Comparison of ENCODE assay signal across 7 mouse cellular contexts in genomic region chr6:142469602-142470001, GRCm38 (mm10). TPM values are rescaled to one million over a fixed set of nuclear protein-coding genes. Genes with fewer than 3 reads are reported as not detected.
DNase-seq lines count a peak whose midpoint lies in the region; ATAC-seq and TF ChIP-seq lines count a peak whose summit lies in the region.

No protein-coding gene starts in this region.

- no peaks in the 10 kb centered on the region for H3K36me3 ChIP-seq in embryonic facial prominence, embryonic 11.5 days (replicated peaks; ENCODE audit: control insufficient read depth, insufficient read depth, low read depth, low read length)
- H3K36me3 ChIP-seq in neural tube, embryonic 15.5 days, result no peaks in the 10 kb centered on the region

- no peak overlapping the region for H3K4me2 ChIP-seq in embryonic facial prominence, embryonic 11.5 days (ENCODE audit: low read depth, low read length)
- H3K4me2 ChIP-seq in neural tube, embryonic 15.5 days, result no peak overlapping the region

- peak in 1 of 2 experiments; percentile 24 for DNase-seq in layer of hippocampus, adult 2 months (ENCODE audit: low spot score in 2 of 2)
- no peak for DNase-seq in layer of hippocampus, adult 8-10 months (ENCODE audit: low spot score in 2 of 2)
- DNase-seq in MN1 (ENCODE audit: low spot score), result peak; percentile 40
- peak; percentile 13 for DNase-seq in embryonic facial prominence, embryonic 11.5 days (ENCODE audit: low spot score)
- DNase-seq in spleen, postnatal 14 days (ENCODE audit: low spot score in 2 of 2), result no peak
- DNase-seq in right cerebral cortex, postnatal 4 days, result no peak

- H3K27ac ChIP-seq in layer of hippocampus, adult 2 months, result no peak overlapping the region
- no peak overlapping the region for H3K27ac ChIP-seq in embryonic facial prominence, embryonic 11.5 days (replicated peaks; ENCODE audit: low read depth, low read length)
- H3K27ac ChIP-seq in neural tube, embryonic 15.5 days (replicated peaks), result no peak overlapping the region

- TF ChIP-seq CTCF in layer of hippocampus, adult 2 months (conservative IDR thresholded peaks at IDR 0.05), result peak; percentile 75

- H3K27me3 ChIP-seq in embryonic facial prominence, embryonic 11.5 days (ENCODE audit: control insufficient read depth, insufficient read depth, low read length), result no peaks in the 10 kb centered on the region
- H3K27me3 ChIP-seq in neural tube, embryonic 15.5 days (replicated peaks), result no peaks in the 10 kb centered on the region

- H3K4me1 ChIP-seq in embryonic facial prominence, embryonic 11.5 days (ENCODE audit: control insufficient read depth, insufficient read depth, low read length), result no peaks in the 10 kb centered on the region
- H3K4me1 ChIP-seq in neural tube, embryonic 15.5 days, result no peaks in the 10 kb centered on the region

- H3K4me3 ChIP-seq in layer of hippocampus, adult 2 months, result no peak overlapping the region
- no peak overlapping the region for H3K4me3 ChIP-seq in embryonic facial prominence, embryonic 11.5 days (ENCODE audit: low read depth, low read length)
- no peak overlapping the region for H3K4me3 ChIP-seq in neural tube, embryonic 15.5 days (replicated peaks)

- H3K9me3 ChIP-seq in embryonic facial prominence, embryonic 11.5 days (replicated peaks; ENCODE audit: control insufficient read depth, low read length), result no peaks in the 10 kb centered on the region
- H3K9me3 ChIP-seq in neural tube, embryonic 15.5 days (replicated peaks), result no peaks in the 10 kb centered on the region

- ATAC-seq in embryonic facial prominence, embryonic 11.5 days (replicated peaks; ENCODE audit: insufficient number of reproducible peaks, low FRiP score, low TSS enrichment, low read depth), result no peak
- ATAC-seq in neural tube, embryonic 15.5 days (ENCODE audit: low FRiP score), result peak; percentile 82

- WGBS in embryonic facial prominence, embryonic 11.5 days, result 53% methylated on average over 4 of the region's 4 CpGs
- 60% methylated on average over 4 of the region's 4 CpGs for WGBS in neural tube, embryonic 15.5 days

- H3K9ac ChIP-seq in embryonic facial prominence, embryonic 11.5 days (replicated peaks; ENCODE audit: low read length), result no peak overlapping the region
- no peak overlapping the region for H3K9ac ChIP-seq in neural tube, embryonic 15.5 days (replicated peaks)

RNA-seq across cellular contexts. Expression of gene Gys2, which starts 3.3 kb away (rescaled TPM):
- total RNA-seq in layer of hippocampus, adult 2 months (2021), result under 1 TPM; 0.12 to 0.13 TPM
- total RNA-seq in layer of hippocampus, adult 8-10 months (2022), result under 1 TPM in 3 of 4 experiments, not detected in 1; 0.16 to 0.18 (median 0.16) TPM
- not detected in 2 replicates for polyA plus RNA-seq in embryonic facial prominence, embryonic 11.5 days (2014; fragmentation: Nextera tagmentation; extraction: Ambion mirVana)
- polyA plus RNA-seq in neural tube, embryonic 15.5 days (2015; fragmentation: Nextera tagmentation; extraction: Ambion mirVana), result 0.38 TPM in 1 of 2 replicates, not detected in the other

RNA-seq across cellular contexts. Expression of gene Ldhb, which starts 38.2 kb away (rescaled TPM):
- 100 to 1,000 TPM; 540 to 581 TPM for total RNA-seq in layer of hippocampus, adult 2 months (2021)
- 100 to 1,000 TPM; 561 to 645 (median 604) TPM for total RNA-seq in layer of hippocampus, adult 8-10 months (2022)
- 486 and 515 TPM in 2 replicates for polyA plus RNA-seq in embryonic facial prominence, embryonic 11.5 days (2014; fragmentation: Nextera tagmentation; extraction: Ambion mirVana)
- polyA plus RNA-seq in neural tube, embryonic 15.5 days (2015; fragmentation: Nextera tagmentation; extraction: Ambion mirVana), result 526 and 576 TPM in 2 replicates

RNA-seq across cellular contexts. Expression of gene Spx, which starts 56.4 kb away (rescaled TPM):
- 1 to 10 TPM; 1.2 to 2.9 TPM for total RNA-seq in layer of hippocampus, adult 2 months (2021)
- 1 to 10 TPM in 1 of 4 experiments, under 1 TPM in 3; 0.70 to 1.2 (median 0.87) TPM for total RNA-seq in layer of hippocampus, adult 8-10 months (2022)
- polyA plus RNA-seq in embryonic facial prominence, embryonic 11.5 days (2014; fragmentation: Nextera tagmentation; extraction: Ambion mirVana), result 0.59 and 0.78 TPM in 2 replicates
- polyA plus RNA-seq in neural tube, embryonic 15.5 days (2015; fragmentation: Nextera tagmentation; extraction: Ambion mirVana), result 1.2 and 1.5 TPM in 2 replicates

Comparison
In these comparisons a context has a peak if more than half of its experiments do, and no peak if none do; other contexts are left out.
1. DNase-seq: peak in MN1 (single experiment) and embryonic facial prominence, embryonic 11.5 days (single experiment); none in layer of hippocampus, adult 8-10 months (0 of 2), spleen, postnatal 14 days (0 of 2) and right cerebral cortex, postnatal 4 days (single experiment).